Mouse (Mus musculus): Measurements from ENCODE around the gene Msi1. TPM values are rescaled to one million over a fixed set of nuclear protein-coding genes. Genes with fewer than 3 reads are reported as not detected.

The Msi1 gene
- polyA plus RNA-seq, 1 experiment: 0.95 TPM

- H3K4me3 ChIP-seq (replicated peaks; ENCODE audit: control insufficient read depth, low read depth, low read length): no peak overlapping the region
- TF ChIP-seq POLR2A (IDR thresholded peaks at IDR 0.05; ENCODE audit: borderline replicate concordance, control insufficient read depth, low read depth, low read length): no peak
- no peak for TF ChIP-seq CTCF (IDR thresholded peaks at IDR 0.05; ENCODE audit: control insufficient read depth, insufficient read depth, low read length)
- 22% methylated on average over 14 of the region's 14 CpGs for WGBS
- H3K27ac ChIP-seq (ENCODE audit: control insufficient read depth, insufficient read depth, low read depth, low read length, poor library complexity): no peak overlapping the region
- H3K4me1 ChIP-seq (ENCODE audit: control insufficient read depth, insufficient read depth, low read length): no peaks in the 10 kb centered on the region
Measured at GRCm38 (mm10) chr5:115431061-115431897, 1.9 kb downstream of the Msi1 start.

GRCm38 (mm10) chr5:115431898-115432259 lies 2.5 kb downstream of the Msi1 start:
- Histone ChIP-seq H3K4me1 (ENCODE audit: control insufficient read depth, insufficient read depth, low read length) (no peaks in the 10 kb centered on the region), H3K4me3 (replicated peaks; ENCODE audit: control insufficient read depth, low read depth, low read length) (no peak overlapping the region), H3K27ac (ENCODE audit: control insufficient read depth, insufficient read depth, low read depth, low read length, poor library complexity) (no peak overlapping the region)
- TF ChIP-seq CTCF (IDR thresholded peaks at IDR 0.05; ENCODE audit: control insufficient read depth, insufficient read depth, low read length) (no peak), POLR2A (IDR thresholded peaks at IDR 0.05; ENCODE audit: borderline replicate concordance, control insufficient read depth, low read depth, low read length) (no peak)
- WGBS: 26% methylated on average over 7 of the region's 7 CpGs

GRCm38 (mm10) chr5:115432395-115432794 lies 3.0 kb downstream of the Msi1 start:
- H3K27ac ChIP-seq (ENCODE audit: control insufficient read depth, insufficient read depth, low read depth, low read length, poor library complexity): no peak overlapping the region
- no peak overlapping the region for H3K4me3 ChIP-seq (replicated peaks; ENCODE audit: control insufficient read depth, low read depth, low read length)
- no peak for TF ChIP-seq POLR2A (IDR thresholded peaks at IDR 0.05; ENCODE audit: borderline replicate concordance, control insufficient read depth, low read depth, low read length)
- TF ChIP-seq CTCF (IDR thresholded peaks at IDR 0.05; ENCODE audit: control insufficient read depth, insufficient read depth, low read length): no peak
- no peaks in the 10 kb centered on the region for H3K4me1 ChIP-seq (ENCODE audit: control insufficient read depth, insufficient read depth, low read length)
- WGBS: 76% methylated on average over 11 of the region's 11 CpGs

GRCm38 (mm10) chr5:115433191-115433590 lies 3.8 kb downstream of the Msi1 start:
- H3K27ac ChIP-seq (ENCODE audit: control insufficient read depth, insufficient read depth, low read depth, low read length, poor library complexity): no peak overlapping the region
- no peak overlapping the region for H3K4me3 ChIP-seq (replicated peaks; ENCODE audit: control insufficient read depth, low read depth, low read length)
- H3K4me1 ChIP-seq (ENCODE audit: control insufficient read depth, insufficient read depth, low read length): no peaks in the 10 kb centered on the region
- TF ChIP-seq CTCF (IDR thresholded peaks at IDR 0.05; ENCODE audit: control insufficient read depth, insufficient read depth, low read length) (no peak), POLR2A (IDR thresholded peaks at IDR 0.05; ENCODE audit: borderline replicate concordance, control insufficient read depth, low read depth, low read length) (no peak)
- 65% methylated on average over 8 of the region's 8 CpGs for WGBS

- Histone ChIP-seq H3K4me3 (replicated peaks; ENCODE audit: control insufficient read depth, low read depth, low read length) (no peak overlapping the region), H3K4me1 (ENCODE audit: control insufficient read depth, insufficient read depth, low read length) (no peaks in the 10 kb centered on the region), H3K27ac (ENCODE audit: control insufficient read depth, insufficient read depth, low read depth, low read length, poor library complexity) (no peak overlapping the region)
- WGBS: 73% methylated on average over 11 of the region's 11 CpGs
- TF ChIP-seq POLR2A (IDR thresholded peaks at IDR 0.05; ENCODE audit: borderline replicate concordance, control insufficient read depth, low read depth, low read length) (no peak), CTCF (IDR thresholded peaks at IDR 0.05; ENCODE audit: control insufficient read depth, insufficient read depth, low read length) (no peak)
Measured at GRCm38 (mm10) chr5:115434280-115434852, 5.0 kb downstream of the Msi1 start.

GRCm38 (mm10) chr5:115434853-115435754 lies 5.7 kb downstream of the Msi1 start:
- TF ChIP-seq POLR2A (IDR thresholded peaks at IDR 0.05; ENCODE audit: borderline replicate concordance, control insufficient read depth, low read depth, low read length): no peak
- no peak for TF ChIP-seq CTCF (IDR thresholded peaks at IDR 0.05; ENCODE audit: control insufficient read depth, insufficient read depth, low read length)
- H3K4me1 ChIP-seq (ENCODE audit: control insufficient read depth, insufficient read depth, low read length): no peaks in the 10 kb centered on the region
- no peak overlapping the region for H3K4me3 ChIP-seq (replicated peaks; ENCODE audit: control insufficient read depth, low read depth, low read length)
- WGBS: 58% methylated on average over 15 of the region's 15 CpGs
- H3K27ac ChIP-seq (ENCODE audit: control insufficient read depth, insufficient read depth, low read depth, low read length, poor library complexity): no peak overlapping the region

- Histone ChIP-seq H3K27ac (ENCODE audit: control insufficient read depth, insufficient read depth, low read depth, low read length, poor library complexity) (no peak overlapping the region), H3K4me1 (ENCODE audit: control insufficient read depth, insufficient read depth, low read length) (no peaks in the 10 kb centered on the region), H3K4me3 (replicated peaks; ENCODE audit: control insufficient read depth, low read depth, low read length) (no peak overlapping the region)
- TF ChIP-seq CTCF (IDR thresholded peaks at IDR 0.05; ENCODE audit: control insufficient read depth, insufficient read depth, low read length): no peak
- TF ChIP-seq POLR2A (IDR thresholded peaks at IDR 0.05; ENCODE audit: borderline replicate concordance, control insufficient read depth, low read depth, low read length): no peak
- 50% methylated on average over 8 of the region's 8 CpGs for WGBS
Measured at GRCm38 (mm10) chr5:115435755-115436379, 6.5 kb downstream of the Msi1 start.
